Mouse (Mus musculus): ENCODE results near the gene Ubxn10.

Ubxn10 gene

DNA sequence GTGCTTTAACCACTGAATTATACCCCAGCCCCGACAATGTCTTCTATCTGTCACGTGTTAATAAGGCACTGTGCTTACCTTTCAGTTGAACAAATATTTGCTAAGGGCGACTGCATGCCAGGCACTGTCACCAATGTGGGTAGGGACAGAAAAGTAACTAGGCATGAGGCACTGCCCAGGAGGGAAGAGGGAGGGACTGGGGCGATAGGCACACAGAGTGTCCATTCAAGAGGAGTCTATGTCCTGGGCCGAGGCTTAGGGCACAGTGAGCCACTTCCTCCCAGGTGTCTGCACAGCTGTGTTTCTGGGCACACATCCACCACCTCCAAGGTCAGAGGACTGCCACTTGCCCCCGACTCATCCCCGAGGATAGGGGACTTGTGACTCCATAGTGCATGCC lies at the start of gene Ubxn10:
TSS of gene Ubxn10 (minus strand) at position 137 of the 400 bp plus-strand sequence.
- peak; percentile 55 to 61 for DNase-seq (ENCODE audit: low spot score in 2 of 2)

DNA sequence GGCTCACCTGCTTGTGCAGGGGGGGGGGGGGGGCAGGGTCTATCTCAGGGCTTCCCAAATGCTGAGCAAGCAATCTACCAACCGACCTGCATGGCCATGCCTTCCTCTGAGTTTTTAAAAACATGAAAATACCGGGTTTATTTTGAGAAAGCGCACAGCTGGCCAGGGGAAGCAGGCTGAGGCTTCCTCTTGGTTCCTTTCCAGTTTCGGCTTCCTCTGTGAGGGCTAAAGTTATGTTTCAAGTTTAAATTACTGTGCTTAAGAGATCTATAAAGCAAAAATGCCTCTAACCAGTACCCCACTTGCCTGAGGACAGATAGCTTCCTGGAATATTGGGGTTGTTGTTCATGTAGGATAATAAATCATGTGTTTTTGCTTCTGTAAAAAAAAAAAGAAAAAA lies 49.2 kb upstream of the Ubxn10 start:
- no peak for DNase-seq (ENCODE audit: low spot score in 2 of 2)

DNA sequence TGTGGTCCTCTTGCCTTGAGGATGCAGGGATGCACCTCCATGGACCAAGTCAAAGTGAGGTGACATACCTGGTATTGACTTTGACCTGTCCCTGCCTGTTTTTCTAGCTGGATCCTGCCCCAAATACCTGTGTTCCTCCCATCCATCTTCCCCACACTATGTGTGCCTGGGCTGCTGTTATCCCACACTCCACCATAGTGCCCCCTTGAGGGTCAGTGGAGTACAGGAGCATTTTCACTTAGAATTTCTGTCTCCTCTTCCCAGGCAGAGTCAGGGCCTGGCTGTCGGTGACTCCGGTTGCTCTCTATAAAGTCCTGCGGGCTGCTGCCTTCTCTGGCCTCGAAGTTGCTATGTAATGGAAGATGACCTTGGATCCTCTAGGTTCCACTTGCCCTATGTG lies 48.8 kb upstream of the Ubxn10 start:
- no peak for DNase-seq (ENCODE audit: low spot score in 2 of 2)

DNA sequence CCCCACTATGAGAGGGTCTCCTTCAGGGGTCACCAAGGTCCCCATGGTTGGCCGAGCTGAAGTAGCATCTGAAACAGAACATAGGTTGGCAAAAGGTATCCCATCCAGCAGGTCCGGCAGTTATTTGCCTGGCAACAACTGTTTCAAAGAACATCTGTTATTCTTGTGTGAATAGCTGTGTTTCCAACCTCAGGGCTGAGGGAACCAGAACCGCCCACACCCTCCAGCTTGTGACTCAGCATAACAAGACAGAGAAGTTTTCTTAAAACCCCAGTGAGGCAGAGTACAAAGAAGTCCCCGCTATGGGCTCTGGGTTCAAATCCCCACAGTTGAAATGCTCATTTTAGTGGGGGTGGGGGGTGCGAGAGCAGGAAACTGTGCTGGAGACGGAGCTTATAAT lies 45.1 kb upstream of the Ubxn10 start:
- no peak for DNase-seq (ENCODE audit: low spot score in 2 of 2)

DNA sequence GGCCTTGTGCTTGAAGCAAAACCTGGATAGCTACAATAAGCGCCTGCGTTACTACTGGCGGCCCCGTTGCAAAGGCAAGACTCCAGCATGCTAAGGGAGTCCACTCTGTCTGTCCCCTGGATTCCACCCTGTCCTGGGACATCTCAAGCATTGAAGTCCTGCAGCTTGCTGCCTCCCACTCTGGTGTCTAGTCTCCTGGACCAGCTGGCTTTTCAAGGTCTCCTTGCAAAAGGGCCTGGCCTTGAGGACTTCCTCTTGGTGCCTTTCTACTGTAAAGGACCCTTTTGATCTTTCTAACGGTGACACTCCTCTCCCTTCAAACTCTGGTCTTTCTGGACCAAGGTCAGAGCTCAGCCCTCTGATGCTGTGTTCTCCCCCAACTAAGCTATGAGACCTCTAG lies 43.3 kb upstream of the Ubxn10 start:
- no peak for DNase-seq (ENCODE audit: low spot score in 2 of 2)

DNA sequence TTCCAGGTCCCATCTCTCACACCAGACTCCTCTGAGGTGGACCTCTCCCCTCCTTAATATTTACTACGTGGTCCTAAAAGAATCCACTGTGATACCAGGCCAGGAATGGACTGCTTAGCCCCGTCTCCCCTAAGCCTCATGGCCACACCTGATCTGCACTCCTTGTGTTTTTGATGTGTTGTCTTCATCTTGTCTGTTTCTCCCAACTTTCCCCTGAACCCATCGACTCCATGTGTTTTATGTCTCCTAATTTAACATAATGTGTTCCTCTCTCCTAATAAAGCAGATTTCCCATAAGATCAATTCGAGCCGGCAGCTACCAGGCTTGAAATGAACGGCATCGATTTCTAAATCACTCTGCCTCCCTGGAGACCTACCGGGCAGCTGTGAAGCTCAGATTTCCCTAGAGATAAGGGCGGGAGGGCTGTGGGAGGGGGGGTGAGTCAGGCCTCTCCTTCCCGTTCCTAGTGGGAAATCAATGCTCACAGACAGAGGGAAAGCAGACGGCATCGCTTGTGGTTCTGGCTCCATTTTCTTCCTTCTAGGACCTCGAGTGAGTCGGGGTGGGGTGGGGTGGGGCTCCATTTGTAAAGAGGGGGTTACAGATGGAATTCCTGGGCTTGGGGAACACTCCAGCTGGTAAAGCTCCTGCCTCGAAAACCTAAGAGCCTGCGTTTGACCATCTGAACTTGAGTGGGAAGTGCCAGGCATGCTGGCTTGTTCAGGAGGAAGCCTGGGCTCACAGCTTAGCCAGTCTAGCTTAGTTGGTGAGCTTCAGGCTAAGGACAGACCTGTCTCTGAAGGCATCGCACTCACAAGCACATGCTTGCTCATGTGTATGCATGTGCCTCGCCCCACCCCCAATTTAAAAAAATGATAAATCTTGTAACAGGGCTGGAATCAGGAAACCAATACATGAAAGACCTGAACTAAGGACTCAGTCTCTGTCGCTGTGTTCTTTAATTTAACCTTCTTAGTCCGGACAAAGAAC lies 40.7 kb upstream of the Ubxn10 start:
- no peak for DNase-seq (ENCODE audit: low spot score in 2 of 2)

DNA sequence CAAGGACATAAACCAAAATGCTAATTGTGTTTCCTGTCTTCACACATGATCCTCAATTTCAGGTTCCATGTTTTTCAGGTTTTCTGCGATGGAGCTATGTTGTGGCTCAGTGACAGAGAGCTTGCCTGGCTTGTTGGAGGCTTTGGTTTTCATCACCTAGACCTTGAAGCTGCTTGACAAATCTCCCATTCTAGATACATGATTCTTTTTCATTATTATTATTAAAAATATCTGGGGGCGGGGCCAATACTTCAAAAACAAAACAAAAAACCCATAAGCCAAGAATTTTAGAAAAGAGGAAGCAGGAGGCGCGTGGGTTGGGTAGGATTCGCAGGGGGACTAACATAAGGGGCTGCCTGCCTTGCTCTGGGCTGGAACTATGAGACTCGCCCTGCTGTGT lies 38.5 kb upstream of the Ubxn10 start, which contains the start of gene Pla2g2d:
TSS of gene Pla2g2d (plus strand) at position 301 of the 400 bp plus-strand sequence.
- no peak for DNase-seq (ENCODE audit: low spot score in 2 of 2)

DNA sequence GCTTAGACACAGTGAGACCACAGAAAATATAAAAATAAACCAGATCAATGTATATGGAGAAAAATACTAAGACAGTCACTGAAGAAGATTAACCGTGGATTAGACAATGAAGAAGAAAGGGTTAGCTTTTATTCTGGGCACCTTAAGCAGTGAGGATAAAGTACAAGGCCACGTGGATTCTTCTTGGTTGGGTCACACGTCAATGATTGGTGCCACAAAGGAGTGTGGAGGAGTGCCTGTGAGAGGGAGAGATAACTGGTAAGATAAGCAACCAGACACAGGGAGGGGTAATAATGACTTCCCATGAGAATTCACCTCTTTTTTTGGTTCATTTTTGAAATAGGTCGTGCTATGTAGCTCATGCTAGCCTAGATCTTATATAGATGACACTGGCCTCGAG lies 35.4 kb upstream of the Ubxn10 start:
- DNase-seq (ENCODE audit: low spot score in 2 of 2), result no peak

DNA sequence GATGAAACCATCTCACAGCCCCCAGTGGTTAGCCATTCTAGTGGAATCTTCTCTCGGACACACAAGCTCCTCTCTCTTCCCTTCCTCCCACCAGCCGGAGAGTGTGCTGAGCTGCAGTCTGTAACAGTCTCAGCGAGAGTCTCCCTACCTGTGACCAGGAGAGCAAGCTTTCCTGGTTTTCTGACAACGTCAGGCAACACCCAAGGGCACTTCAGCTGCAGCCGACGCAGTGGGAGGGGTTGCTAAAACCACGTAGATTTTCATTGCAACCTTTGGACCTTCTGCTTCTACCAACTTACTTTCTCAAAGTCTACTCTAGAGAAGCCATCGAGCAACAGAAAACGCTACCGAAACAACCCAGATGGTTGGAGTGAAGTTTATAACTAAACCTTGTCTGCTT lies 35.0 kb upstream of the Ubxn10 start:
- no peak for DNase-seq (ENCODE audit: low spot score in 2 of 2)

DNA sequence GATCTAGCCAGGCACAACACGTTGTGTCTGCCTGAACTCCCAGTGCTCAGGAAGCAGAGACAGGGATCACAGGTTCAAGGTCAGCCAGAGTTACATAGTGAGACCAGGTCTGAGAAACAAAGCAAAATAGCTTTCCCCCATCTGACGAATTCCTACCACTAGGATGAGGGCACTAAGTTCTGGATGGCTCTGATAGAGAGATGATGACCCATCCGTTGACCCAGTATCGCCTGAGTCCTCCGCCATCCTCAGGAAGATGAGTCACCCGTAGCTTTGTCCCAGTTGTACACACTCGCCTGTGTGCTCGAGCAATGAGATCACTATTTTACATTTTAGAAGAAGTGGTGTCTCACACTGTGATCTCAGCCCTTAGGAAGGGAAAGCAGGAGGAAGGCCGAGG lies 25.3 kb upstream of the Ubxn10 start:
- no peak for DNase-seq (ENCODE audit: low spot score in 2 of 2)

DNA sequence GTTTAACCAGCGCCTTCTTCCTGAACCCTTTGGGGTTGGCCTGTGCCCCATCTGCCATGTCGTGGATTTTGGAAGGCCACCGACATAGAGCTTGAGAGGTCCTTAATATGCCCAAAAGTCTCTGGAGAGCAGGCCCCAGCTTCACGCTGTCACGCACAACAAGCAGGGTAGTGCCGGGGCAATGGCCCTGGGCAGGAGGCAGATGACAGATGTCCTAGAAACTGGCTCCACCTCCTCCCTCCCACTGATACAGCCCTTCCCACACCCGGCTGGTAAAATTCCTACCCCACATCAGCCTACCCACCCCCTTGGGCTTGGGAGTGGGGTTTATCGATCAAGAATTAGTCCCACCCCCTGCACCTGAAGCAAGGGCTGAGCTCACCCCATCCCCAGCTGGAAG lies 20.4 kb upstream of the Ubxn10 start, which contains the start of gene Pla2g2f:
TSS of gene Pla2g2f (minus strand) at position 211 of the 400 bp plus-strand sequence.
- no peak for DNase-seq (ENCODE audit: low spot score in 2 of 2)

DNA sequence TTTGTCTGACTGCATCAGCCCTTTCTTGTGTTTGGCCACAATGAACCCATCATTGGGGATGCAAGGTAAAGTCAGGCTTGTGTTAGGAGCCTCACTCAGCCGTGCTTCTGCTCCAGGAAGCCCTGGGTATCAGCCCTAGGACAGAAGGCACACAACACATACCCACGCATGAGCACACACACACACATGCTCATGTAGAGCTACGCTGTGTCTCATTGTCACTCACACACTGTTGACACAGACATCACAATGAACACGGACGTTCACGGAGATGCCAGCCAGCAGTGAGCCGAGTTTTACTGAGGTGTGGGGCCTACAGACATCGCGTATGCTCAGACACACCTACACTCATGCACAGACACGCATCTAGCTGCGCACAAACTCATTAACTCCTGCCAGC lies 19.0 kb upstream of the Ubxn10 start:
- DNase-seq (ENCODE audit: low spot score in 2 of 2), result no peak

DNA sequence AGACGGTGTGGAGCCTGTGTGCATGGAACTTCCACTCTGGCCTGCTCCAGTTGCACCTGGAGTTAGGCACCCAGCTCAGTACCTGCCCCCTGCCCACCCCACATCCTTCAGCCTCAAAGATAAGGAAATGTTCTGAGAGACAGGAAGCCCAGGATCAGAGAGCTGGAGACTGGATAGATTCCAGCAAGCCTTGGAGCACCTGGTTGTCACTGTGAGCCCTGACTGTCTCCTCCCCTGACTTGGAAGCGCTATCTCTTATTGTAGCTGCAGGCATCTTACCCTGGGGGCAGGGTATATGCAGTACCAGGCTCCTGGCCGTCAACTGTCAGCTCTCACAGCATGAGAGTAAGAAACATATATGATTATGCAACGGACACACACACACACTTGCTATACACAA lies 18.5 kb upstream of the Ubxn10 start:
- no peak for DNase-seq (ENCODE audit: low spot score in 2 of 2)

DNA sequence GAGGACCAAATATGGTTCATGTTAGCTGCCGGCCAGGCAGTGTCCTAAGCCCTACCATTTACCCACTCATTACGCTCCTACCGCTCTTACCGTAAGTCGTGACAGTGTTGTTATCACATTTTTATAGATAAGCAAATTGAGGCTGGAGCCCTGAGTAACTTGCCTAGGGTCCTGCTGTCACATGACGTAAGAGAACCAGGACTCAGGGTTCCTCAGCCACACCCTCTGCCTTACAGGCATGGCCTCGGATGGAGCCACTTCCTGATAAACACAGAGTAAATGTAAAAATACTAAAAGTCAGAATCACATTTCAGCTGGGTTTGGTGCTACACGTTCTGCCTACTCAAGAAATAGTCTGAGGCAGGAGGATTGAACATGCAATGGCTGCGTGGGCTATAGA lies 17.5 kb upstream of the Ubxn10 start:
- no peak for DNase-seq (ENCODE audit: low spot score in 2 of 2)

DNA sequence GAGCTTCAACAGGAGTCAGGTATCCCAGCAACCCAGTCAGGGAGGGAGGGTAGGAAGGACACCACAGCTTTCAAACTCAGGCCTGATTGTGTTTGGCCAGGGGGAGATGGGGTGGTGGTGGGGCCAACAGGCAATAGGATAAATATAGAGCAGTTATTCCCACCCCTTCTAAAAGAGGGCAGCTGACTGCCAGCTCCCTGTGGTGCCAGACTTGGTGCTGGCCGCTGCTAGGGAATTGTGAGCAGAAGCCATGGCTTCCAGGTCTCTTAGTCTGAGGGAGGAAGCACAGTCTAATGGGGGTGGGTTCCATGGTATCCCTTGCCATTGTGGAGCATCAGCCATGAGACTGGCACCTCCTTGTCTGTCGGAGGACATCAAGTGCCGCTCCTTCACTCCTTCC lies 16.6 kb upstream of the Ubxn10 start:
- no peak for DNase-seq (ENCODE audit: low spot score in 2 of 2)

DNA sequence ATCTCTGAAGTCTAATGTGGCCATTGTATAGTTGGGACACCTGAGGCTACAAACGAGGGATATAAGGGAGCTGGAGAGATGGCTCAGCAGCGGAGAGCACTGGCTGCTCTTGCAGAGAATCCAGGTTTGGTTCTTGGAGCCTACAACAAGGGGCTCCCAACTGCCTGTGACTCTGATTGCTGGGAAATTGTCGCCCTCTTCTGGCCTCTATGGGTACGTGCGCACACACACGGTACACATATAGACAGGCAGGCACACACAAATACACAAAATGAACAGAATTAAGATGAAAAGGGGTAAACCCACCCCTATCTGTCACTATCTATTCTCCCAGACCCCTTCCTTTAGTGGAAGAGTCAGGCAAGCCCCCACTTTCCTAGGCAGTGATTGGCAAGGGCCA lies 15.6 kb upstream of the Ubxn10 start:
- DNase-seq (ENCODE audit: low spot score in 2 of 2), result no peak

DNA sequence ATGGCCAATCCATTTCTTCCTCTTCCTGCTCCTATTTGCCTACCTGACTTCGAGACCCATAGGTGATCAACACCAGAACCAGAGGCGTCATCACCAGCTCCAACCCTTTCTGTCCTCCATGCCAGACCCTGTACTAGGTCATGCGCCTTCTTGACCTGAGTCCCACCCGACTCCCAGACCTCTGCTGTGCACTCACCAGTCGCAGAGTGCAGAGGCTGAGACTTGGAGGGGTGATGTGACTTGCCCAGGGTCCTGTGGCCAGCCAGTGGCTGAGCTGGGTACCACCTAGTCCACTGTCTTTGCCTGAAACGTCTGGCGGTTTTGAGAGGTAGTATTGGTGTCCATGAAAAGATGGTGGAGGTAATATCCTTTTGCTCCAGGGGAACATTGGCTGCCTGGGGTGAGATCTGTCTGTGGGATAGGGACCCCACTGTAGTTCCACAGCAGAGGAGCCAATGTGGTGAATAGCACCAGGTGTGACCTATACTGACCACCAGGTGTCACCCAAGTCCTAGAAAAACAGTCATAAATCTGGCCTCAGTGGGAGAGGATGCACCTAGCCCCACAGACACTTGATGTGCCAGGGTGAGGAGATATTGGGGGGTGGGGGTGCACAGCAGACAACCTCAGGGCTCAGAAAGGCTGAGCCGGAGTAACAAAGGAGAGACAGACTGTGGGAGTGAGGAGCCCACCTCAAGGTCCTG lies 11.6 kb upstream of the Ubxn10 start:
- peak in 1 of 2 experiments; percentile 15 for DNase-seq (ENCODE audit: low spot score in 2 of 2)

DNA sequence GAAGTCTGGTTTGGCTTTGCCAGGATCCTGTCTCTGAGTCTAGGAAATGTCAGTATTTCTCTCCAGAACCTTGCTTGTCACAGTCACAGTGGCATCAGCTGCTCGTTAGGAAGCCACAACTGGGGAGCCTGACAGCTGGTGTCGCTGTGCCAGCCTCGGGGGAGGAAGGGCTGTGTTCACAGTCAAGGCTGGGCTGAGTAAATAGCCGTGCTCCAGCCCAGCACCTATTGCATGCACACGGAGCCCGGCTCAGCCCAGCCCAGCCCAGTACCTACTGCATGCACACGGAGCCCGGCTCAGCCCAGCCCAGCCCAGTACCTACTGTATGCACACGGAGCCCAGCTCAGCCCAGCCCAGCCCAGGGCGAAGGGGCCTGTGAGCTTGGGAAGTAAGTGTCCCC lies 10.9 kb upstream of the Ubxn10 start:
- no peak for DNase-seq (ENCODE audit: low spot score in 2 of 2)

DNA sequence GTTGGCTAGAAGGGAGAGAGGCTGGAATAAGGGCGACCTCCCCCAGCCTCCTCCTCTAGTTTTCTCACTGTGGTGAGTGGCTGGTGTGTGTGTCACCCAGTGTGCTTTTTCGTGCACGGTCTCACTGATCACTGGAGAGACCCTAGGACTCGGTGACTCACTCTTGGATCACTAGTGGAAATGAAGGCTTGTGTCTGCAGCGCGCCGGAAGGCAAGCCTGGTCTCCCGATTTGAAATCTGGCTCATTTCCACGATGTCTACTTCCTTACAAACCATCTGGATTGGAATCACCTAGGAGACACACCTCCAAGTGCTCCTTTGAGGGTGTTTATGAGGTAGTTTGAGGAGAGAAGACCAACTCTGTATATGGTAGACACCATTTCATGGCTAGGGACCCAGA lies 9.9 kb upstream of the Ubxn10 start:
- no peak for DNase-seq (ENCODE audit: low spot score in 2 of 2)

DNA sequence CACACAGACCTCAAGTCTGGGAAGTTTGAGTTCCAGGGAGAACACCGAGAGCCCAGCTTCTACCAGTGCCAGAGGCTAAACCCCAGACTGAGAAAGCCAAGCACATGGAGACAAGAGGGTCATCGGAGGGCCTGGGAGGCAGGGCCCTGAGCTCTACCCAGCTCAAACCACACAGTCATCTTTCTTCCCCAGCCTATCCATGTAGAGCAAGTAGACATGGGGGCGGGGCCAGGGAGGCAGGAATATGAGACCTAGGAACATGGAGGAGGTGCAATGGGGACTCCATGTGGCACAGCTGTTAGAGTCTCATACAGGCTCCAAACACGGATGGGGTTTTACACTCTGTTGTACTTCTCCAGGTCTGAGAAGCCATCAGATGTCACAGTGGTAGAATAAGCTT lies 8.9 kb upstream of the Ubxn10 start:
- no peak for DNase-seq (ENCODE audit: low spot score in 2 of 2)

DNA sequence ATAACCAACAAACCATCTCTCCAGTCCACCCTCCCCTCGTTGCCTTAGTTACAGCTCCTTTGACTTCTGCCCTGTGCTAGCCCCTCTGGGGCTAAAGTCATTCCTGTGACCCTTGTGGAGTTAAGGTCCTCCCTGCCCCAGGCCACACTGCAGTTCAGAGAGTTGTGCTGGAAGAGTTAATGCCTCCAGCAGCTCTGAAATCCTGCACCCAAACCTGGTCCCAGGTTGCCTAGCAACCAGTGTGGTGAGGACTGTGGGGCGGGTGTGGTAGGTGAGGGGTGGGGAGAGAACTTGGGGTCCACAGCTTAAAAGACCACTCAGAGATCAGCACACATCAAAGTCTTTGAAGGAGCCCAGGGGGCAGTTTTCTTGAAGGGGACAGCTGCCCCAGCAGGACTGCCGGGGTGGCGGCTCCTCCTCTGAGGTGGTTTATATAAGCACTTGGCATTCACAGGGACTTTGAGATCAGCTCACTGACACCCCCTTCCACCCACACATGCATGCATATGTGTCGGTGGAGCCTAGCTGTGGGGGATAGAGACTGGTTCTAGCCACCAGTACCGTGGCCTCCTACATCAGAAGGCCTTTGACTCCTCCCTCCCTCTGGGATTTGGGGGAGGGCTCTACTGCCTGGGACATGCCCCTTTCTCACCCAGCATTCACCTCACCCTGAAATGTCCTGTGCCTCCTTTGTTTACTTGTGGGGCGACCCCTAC lies 2.3 kb upstream of the Ubxn10 start:
- no peak for DNase-seq (ENCODE audit: low spot score in 2 of 2)

DNA sequence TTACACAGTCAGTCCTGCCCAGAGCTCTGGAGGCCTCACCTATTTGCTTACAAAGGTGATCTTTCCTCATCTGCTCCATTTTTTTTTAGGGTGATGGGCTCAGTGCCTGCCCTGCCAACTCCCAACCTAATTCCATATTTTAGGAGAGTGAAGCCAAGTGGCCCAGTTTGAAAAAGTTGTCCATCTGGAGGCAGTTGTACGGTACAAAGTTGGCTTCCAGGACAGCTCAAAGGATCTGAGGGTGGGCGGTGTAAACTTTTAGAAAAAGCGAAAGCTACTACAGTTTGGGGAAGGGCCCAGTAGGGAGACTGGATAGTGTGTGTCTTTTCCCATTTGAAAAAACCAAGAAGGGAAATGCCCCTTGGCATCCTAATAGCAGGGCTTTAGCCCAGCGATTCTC lies 2.1 kb downstream of the Ubxn10 start:
- no peak for DNase-seq (ENCODE audit: low spot score in 2 of 2)

All from urinary bladder, adult 18-20 months (tissue).